Mouse (Mus musculus): ENCODE results near the gene B4galnt1. TPM values are rescaled to one million over a fixed set of nuclear protein-coding genes. Genes with fewer than 3 reads are reported as not detected.

Gene B4galnt1
- polyA plus RNA-seq, 1 experiment = 83.6 TPM

- DNase-seq = no peak
- TF ChIP-seq POLR2A (IDR thresholded peaks at IDR 0.05; ENCODE audit: borderline replicate concordance, insufficient read depth, low read length) = no peak
- no peak for TF ChIP-seq CTCF (IDR thresholded peaks at IDR 0.05; ENCODE audit: borderline replicate concordance, insufficient read depth, low read depth, low read length)
- no peaks in the 10 kb centered on the region for H3K27me3 ChIP-seq (ENCODE audit: control insufficient read depth, insufficient read depth, low read length)
- 67% methylated on average over 3 of the region's 3 CpGs for WGBS
- no peak overlapping the region for H3K27ac ChIP-seq (ENCODE audit: insufficient read depth, low read length)
- H3K4me3 ChIP-seq (replicated peaks; ENCODE audit: insufficient read depth, low read depth, low read length) = no peak overlapping the region
- H3K4me1 ChIP-seq (ENCODE audit: control insufficient read depth, insufficient read depth, low read length) = no peaks in the 10 kb centered on the region
These were observed 15.6 kb downstream of the B4galnt1 start for GRCm38 (mm10) chr10:127180695-127181047.

- no peak overlapping the region for H3K27ac ChIP-seq (ENCODE audit: insufficient read depth, low read length)
- H3K4me3 ChIP-seq (replicated peaks; ENCODE audit: insufficient read depth, low read depth, low read length) = no peak overlapping the region
- 63% methylated on average over 6 of the region's 6 CpGs for WGBS
- no peaks in the 10 kb centered on the region for H3K27me3 ChIP-seq (ENCODE audit: control insufficient read depth, insufficient read depth, low read length)
- no peak for DNase-seq
- no peak for TF ChIP-seq POLR2A (IDR thresholded peaks at IDR 0.05; ENCODE audit: borderline replicate concordance, insufficient read depth, low read length)
- TF ChIP-seq CTCF (IDR thresholded peaks at IDR 0.05; ENCODE audit: borderline replicate concordance, insufficient read depth, low read depth, low read length) = no peak
- H3K4me1 ChIP-seq (ENCODE audit: control insufficient read depth, insufficient read depth, low read length) = no peaks in the 10 kb centered on the region
These were observed 16.5 kb downstream of the B4galnt1 start for GRCm38 (mm10) chr10:127181566-127181965.

- DNase-seq = no peak
- TF ChIP-seq CTCF (IDR thresholded peaks at IDR 0.05; ENCODE audit: borderline replicate concordance, insufficient read depth, low read depth, low read length) (no peak), POLR2A (IDR thresholded peaks at IDR 0.05; ENCODE audit: borderline replicate concordance, insufficient read depth, low read length) (no peak)
- Histone ChIP-seq H3K27ac (ENCODE audit: insufficient read depth, low read length) (no peak overlapping the region), H3K4me1 (ENCODE audit: control insufficient read depth, insufficient read depth, low read length) (no peaks in the 10 kb centered on the region), H3K4me3 (replicated peaks; ENCODE audit: insufficient read depth, low read depth, low read length) (no peak overlapping the region), H3K27me3 (ENCODE audit: control insufficient read depth, insufficient read depth, low read length) (no peaks in the 10 kb centered on the region)
- WGBS = 91% methylated on average over 4 of the region's 4 CpGs
These were observed 17.6 kb downstream of the B4galnt1 start for GRCm38 (mm10) chr10:127182624-127183023.

GRCm38 (mm10) chr10:127183759-127184158 is 18.7 kb downstream of the B4galnt1 start:
- WGBS = 38% methylated on average over 20 of the region's 20 CpGs
- no peaks in the 10 kb centered on the region for H3K4me1 ChIP-seq (ENCODE audit: control insufficient read depth, insufficient read depth, low read length)
- no peak for DNase-seq
- TF ChIP-seq POLR2A (IDR thresholded peaks at IDR 0.05; ENCODE audit: borderline replicate concordance, insufficient read depth, low read length) (no peak), CTCF (IDR thresholded peaks at IDR 0.05; ENCODE audit: borderline replicate concordance, insufficient read depth, low read depth, low read length) (no peak)
- H3K27me3 ChIP-seq (ENCODE audit: control insufficient read depth, insufficient read depth, low read length) = no peaks in the 10 kb centered on the region
- H3K27ac ChIP-seq (ENCODE audit: insufficient read depth, low read length) = no peak overlapping the region
- H3K4me3 ChIP-seq (replicated peaks; ENCODE audit: insufficient read depth, low read depth, low read length) = no peak overlapping the region

- Histone ChIP-seq H3K27me3 (ENCODE audit: control insufficient read depth, insufficient read depth, low read length) (no peaks in the 10 kb centered on the region), H3K4me1 (ENCODE audit: control insufficient read depth, insufficient read depth, low read length) (no peaks in the 10 kb centered on the region), H3K4me3 (replicated peaks; ENCODE audit: insufficient read depth, low read depth, low read length) (no peak overlapping the region), H3K27ac (ENCODE audit: insufficient read depth, low read length) (no peak overlapping the region)
- TF ChIP-seq POLR2A (IDR thresholded peaks at IDR 0.05; ENCODE audit: borderline replicate concordance, insufficient read depth, low read length) (no peak), CTCF (IDR thresholded peaks at IDR 0.05; ENCODE audit: borderline replicate concordance, insufficient read depth, low read depth, low read length) (no peak)
- 77% methylated on average over 9 of the region's 9 CpGs for WGBS
- DNase-seq = no peak
These were observed 20.1 kb downstream of the B4galnt1 start for GRCm38 (mm10) chr10:127185101-127185500.

GRCm38 (mm10) chr10:127185506-127185905 is 20.5 kb downstream of the B4galnt1 start:
- 87% methylated on average over 15 of the region's 15 CpGs for WGBS
- Histone ChIP-seq H3K27ac (ENCODE audit: insufficient read depth, low read length) (no peak overlapping the region), H3K27me3 (ENCODE audit: control insufficient read depth, insufficient read depth, low read length) (no peaks in the 10 kb centered on the region), H3K4me3 (replicated peaks; ENCODE audit: insufficient read depth, low read depth, low read length) (no peak overlapping the region), H3K4me1 (ENCODE audit: control insufficient read depth, insufficient read depth, low read length) (no peaks in the 10 kb centered on the region)
- no peak for DNase-seq
- TF ChIP-seq CTCF (IDR thresholded peaks at IDR 0.05; ENCODE audit: borderline replicate concordance, insufficient read depth, low read depth, low read length) (no peak), POLR2A (IDR thresholded peaks at IDR 0.05; ENCODE audit: borderline replicate concordance, insufficient read depth, low read length) (no peak)

- no peak overlapping the region for H3K4me3 ChIP-seq (replicated peaks; ENCODE audit: insufficient read depth, low read depth, low read length)
- no peak for DNase-seq
- no peaks in the 10 kb centered on the region for H3K27me3 ChIP-seq (ENCODE audit: control insufficient read depth, insufficient read depth, low read length)
- no peaks in the 10 kb centered on the region for H3K4me1 ChIP-seq (ENCODE audit: control insufficient read depth, insufficient read depth, low read length)
- TF ChIP-seq CTCF (IDR thresholded peaks at IDR 0.05; ENCODE audit: borderline replicate concordance, insufficient read depth, low read depth, low read length) = peak; percentile 31; the same call in 1 of the 2 replicates
- TF ChIP-seq POLR2A (IDR thresholded peaks at IDR 0.05; ENCODE audit: borderline replicate concordance, insufficient read depth, low read length) = no peak
- H3K27ac ChIP-seq (ENCODE audit: insufficient read depth, low read length) = no peak overlapping the region
- 88% methylated on average over 1 of the region's 1 CpGs for WGBS
These were observed 21.4 kb downstream of the B4galnt1 start for GRCm38 (mm10) chr10:127186451-127186850.

GRCm38 (mm10) chr10:127187371-127188078 is 22.5 kb downstream of the B4galnt1 start:
- no peak overlapping the region for H3K27ac ChIP-seq (ENCODE audit: insufficient read depth, low read length)
- H3K27me3 ChIP-seq (ENCODE audit: control insufficient read depth, insufficient read depth, low read length) = no peaks in the 10 kb centered on the region
- TF ChIP-seq CTCF (IDR thresholded peaks at IDR 0.05; ENCODE audit: borderline replicate concordance, insufficient read depth, low read depth, low read length) (no peak), POLR2A (IDR thresholded peaks at IDR 0.05; ENCODE audit: borderline replicate concordance, insufficient read depth, low read length) (no peak)
- no peaks in the 10 kb centered on the region for H3K4me1 ChIP-seq (ENCODE audit: control insufficient read depth, insufficient read depth, low read length)
- 30% methylated on average over 10 of the region's 10 CpGs for WGBS
- DNase-seq = peak; percentile 51 to 59
- H3K4me3 ChIP-seq (replicated peaks; ENCODE audit: insufficient read depth, low read depth, low read length) = peak overlapping the region; percentile 86
